Mouse (Mus musculus) retina, adult 2 months (tissue): ENCODE results near the gene Nup93.
A peak's percentile ranks its signal among the peaks of the same experiment; 100 is the strongest.

Source experiments
- DNase-seq: peaks from one replicate; pipeline ENCODE4 v3.0.0-alpha.2; 2012; ENCODE audit warnings: low read depth, low spot score

Nup93 gene

DNA sequence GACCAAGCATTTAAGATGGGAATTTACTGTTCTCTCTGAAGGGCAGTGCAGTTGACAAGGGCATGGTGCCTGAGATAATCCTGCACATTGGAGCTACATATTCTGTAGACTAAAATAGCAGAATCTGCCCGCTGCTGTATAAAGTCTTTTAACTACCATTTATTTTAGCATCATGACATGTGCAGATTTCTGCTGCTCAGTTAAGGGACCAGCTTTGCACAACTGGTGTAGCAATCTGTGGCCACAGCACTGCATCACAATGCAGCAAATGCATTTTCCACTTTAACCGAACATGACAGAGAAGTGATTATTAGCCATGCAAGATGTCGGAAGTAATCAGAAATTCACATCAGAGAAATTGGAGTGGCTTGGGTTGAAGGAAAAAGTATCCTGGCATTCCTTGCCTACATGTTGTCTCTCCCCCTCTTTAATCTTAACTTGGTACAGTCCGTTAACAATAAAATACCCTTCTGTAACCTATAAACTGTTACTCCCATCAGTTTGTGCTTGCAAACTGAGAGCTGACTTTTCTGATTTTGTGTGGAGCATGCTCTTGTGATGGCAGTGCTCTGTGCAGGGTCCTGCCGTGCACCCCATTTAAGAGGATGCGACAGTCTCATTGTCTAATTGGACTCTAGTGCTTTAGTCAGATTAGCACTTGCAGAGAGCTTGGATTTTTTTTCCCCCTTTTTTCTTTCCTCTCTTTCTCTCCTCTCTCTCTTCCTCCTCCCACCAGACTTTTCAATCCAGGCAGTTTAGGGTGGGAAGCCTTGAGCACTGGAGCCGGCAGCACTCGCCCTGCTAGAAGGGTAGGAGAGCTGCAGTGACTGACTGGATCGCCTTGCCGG is 52.2 kb downstream of the Nup93 start:
- peak; percentile 16 for DNase-seq

DNA sequence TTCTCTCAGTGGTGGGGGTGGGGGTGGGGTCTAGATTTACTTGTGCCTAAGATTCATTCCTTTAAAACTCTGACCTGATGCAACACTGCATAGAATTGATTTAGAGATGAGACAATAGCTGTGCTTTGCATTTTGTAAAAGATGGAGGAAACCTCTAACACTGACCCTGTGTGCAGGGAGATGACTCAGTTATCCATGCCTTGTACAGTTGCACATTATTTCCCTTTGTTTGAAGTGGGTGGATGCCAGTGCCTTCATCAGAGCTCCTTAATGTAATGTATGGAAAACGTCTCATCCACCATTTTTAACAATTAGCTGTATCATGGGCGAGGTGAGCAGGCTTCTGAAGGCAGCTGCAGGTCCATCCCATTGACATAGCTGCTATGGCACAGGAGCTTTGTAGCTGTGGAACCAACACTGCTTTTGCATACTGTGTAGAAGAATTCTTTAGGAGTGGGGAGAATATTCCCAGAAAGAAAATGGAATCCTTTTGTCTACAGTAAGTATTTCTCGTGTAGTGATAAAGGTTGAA is 54.1 kb downstream of the Nup93 start:
- no peak for DNase-seq

DNA sequence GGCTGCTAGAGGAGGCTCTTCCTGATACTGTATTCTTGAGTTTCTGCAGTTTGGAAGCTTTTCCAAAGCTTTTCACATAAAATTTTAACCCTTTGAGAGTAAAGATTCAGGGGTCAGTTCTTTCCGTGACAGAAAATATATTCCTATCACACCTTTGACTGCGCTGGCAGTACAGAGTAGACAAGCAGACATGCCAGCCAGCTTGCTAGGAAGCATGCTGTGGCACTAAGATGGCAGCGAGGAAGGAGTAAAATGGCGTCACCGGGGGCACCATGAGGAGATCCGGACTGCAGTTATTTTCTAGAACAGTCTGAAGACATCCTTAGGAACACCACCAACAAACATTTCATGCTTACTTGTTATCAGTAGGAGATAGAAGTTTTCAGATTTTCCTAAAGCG is 55.9 kb downstream of the Nup93 start:
- no peak for DNase-seq

DNA sequence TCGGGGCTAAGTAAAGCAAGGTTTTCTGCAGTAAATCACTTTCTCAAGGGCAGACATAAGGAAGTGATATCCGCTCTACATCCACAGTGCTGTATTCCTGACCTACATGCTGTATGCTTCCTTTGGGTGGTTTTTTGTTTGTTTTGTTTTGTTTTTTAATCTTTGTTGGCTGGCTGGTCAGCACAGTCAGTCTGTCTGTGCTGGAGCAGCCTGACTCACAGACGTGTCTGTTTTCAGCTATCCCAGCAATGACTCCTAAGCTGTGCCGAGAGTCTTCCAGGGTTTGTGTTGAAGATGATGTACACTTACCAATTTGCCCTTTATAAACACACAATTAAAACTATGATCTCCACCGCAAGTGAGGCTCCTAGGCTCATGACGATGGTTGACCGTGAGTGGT is 56.7 kb downstream of the Nup93 start:
- DNase-seq, result no peak

DNA sequence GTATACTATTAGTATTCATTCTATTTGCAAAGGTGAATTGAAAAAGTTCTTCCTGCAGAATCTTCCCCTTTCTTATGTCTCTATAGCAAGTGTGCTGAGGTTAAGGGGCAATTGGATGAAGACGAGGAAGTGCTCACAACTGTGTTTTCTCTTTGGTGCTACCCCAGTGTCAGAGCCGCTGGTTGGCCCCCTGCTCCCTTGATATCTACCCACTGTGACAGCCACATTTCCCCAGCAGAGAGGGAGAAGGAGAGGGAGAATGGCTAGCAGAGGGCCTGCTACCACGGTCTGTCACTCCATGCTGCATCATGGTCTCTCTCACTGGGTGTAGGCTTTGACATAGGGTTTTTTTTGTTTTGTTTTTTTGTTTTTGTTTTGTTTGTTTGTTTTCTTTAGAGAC is 58.2 kb downstream of the Nup93 start:
- no peak for DNase-seq

DNA sequence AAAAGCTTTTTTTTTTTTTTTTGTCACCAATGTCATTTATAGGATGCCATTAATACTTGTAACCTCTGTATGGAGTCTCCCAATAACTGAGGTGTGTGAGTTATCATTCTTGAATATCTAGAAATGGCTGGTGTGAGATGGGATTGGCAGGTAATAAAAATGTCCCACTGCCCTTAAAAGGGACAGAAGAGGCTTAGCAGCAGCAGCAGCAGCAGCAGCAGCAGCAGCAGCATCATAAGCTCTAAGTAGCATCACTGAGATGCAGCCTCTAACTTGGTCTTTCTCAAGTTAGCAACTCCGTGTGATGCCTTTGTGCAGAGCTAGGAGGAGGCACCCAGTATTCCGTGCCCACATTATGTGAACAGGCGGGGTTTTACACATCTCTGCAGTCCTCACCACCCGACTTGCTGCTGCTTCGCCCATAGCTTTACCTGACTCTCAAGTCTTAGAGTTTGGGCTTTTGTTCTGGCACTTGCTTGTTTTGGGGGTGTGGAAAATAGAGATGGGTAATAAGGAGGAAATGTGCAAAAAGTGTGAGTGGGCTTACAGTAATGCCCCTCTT is 59.0 kb downstream of the Nup93 start:
- no peak for DNase-seq

DNA sequence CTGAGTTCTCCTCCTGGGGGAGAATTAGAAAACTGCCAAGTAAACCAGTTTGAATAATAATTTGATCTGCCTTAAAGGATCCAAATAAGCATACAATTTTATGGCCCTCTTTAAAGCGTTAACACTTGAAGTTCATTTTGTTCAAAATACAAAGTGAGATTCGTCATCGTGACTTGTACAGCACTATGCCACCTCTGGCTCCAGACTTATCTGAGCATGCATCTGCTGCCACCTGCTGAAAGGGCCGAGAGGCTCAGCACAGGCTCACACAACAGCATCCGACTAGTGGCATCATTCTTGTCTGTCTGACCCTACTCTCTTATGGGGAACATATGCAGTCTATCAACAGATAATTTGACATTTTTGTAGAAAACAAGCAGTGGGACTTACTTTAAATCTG is 59.7 kb downstream of the Nup93 start:
- DNase-seq, result no peak

DNA sequence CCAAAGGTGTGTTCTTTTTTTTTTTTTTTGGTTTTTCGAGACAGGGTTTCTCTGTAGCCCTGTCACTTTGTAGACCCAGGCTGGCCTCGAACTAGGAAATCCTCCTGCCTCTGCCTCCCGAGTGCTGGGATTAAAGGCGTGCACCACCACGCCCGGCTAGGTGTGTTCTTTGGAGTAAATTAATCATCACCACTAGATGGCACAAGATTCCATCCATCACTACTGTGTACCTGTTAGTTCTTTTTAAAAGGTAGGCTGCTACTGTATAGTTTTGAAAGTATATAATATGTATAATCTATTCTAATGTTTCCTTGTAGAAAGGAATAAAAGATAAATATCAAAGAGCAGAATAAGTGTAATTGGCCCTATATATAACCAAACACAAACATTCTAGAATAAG is 63.9 kb downstream of the Nup93 start:
- DNase-seq, result no peak

DNA sequence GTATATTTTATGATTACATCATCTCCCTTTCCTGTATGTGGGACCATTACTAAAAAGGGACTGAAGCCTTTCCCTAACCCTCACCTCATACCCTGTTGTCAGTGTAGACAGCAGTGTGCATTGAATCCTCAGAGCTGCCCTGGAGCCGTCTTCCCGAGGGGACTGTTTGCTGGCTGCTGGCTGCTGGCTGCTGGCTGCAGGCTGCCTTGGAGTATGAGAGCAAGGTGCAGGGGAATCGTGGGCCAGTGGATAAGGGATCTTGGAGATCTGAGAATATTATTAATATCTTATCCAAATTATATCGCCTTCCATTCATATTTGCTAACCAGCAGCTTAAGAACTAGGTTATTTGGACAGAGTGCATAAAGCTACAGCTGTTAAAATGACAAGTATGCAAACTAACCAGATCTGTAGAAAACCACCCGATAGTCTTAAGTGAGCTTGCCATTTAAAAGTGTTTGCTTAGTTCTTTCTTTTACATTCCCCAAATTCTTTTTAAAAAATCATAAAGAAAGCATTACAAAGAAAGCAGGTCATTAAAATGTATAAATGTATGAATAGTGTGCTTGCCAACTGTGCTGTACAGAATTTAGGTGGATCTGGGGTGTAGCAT is 65.7 kb downstream of the Nup93 start:
- no peak for DNase-seq

DNA sequence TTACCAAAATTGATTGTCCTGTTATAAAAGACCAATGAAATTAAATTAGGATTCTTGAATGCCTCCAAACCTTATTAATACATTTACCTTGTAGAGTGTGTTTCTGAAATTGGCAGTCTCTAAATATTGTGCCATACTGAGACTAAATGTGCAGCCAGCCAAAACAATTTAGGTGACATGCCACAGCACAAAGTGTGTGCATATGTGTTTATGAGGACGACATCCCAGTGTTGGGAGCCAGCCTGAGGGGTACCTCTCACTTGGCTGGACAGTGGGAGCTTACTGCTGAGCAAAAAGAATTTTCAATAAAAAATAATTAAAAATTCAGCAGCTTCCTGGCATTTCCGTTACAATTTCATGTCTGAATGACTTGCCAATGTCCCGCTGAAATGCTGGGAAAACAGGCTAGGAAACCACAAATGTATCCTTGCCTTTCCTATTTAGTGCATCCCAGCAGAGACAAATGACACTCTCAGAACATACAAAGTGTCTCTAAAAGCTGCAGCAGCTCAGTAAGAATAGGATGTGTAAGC is 68.2 kb downstream of the Nup93 start:
- DNase-seq, result no peak

DNA sequence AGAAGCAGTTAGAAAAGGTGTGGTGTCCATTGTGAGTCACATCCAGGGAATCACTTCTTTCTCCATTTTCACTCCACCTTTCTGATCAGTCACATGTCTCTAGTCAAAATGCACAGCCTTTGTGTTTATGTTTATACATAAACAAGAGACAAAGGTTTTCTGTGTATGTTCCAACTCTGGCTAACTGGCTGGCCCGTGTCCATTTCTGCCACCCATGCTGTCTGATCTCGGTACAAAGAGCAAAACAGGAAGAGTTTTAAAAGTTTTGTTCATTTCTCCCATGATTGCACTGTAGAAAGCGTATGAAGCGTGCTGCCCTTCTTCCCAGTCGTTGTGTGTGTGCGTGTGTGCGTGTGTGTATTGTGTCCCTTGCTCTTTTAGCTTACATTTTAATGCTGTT is 69.8 kb downstream of the Nup93 start:
- DNase-seq, result no peak

DNA sequence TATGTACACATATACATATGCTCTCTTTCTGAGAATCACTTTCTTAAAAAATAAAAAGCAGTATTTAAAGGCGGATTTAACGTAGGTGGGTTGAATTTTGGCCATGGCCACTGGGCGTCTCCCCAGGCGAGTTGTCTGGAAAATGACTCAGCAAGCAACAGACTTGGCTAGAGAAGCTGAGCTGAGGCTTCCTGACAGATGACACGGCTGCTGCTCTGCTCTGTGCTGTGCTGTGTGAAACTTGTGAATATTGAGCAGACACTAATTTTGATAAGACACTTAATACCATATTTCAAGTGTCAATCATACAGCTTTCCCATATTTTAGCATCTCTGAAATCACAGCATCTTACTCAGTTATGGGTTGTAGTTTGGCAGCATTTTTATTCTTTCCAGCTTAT is 76.2 kb downstream of the Nup93 start:
- DNase-seq, result no peak

DNA sequence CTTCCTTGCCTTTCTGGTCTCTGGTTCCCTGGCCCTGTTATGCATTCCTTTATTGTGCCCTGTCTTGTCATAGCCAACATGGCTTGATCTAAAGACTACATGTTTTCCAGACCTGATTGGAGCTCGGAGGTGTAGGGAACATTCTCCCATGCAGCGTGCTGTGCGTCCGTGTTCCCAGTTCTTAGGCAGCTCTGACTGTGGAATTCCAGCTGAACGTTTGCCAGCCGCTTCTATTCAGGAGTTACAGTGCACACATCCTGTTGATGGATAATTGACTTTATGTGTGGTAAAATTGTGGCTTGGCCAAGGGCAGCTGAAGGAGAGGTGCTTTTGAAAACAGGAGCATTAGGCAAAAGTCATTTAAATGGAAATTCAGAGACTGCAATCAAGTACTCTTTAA is 77.7 kb downstream of the Nup93 start:
- DNase-seq, result no peak

DNA sequence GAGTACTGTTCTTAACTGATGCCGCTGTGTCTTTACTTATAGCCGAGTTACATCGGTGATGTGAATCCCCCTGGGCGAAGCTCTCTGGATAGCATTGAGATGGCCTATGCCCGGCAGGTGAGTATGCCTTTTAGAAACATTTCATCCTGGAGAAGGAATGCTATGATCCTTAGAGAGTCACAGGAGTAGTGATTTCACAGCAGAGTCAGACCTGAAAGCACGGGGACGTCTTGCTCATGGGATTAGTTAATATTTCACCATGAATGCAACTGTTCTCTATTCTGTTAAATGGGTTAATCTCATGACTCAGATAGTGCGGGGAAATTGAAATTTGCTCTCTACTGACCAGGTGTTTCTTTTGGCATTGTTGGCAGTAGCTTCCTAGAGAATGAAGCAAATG is 78.3 kb downstream of the Nup93 start:
- DNase-seq, result no peak

DNA sequence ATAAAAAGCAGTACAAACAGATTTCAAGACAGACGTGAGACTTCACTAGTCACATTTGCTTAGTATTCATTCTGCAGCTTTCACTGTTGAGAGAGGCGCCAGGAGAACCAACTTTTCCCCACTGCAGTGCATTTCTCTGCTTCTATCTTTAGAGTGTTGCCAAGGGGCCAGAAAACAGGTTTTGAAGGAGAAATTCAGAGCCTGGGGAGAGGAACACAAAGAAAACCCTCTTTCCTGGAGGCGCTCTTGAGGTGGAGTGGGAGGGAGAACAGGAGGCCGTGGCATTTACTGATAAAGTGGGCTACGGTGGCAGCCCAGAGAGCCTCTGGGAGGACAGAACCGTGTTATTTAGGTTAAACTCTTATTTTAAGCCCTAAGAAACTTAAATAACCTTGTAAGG is 81.3 kb downstream of the Nup93 start:
- DNase-seq, result no peak

DNA sequence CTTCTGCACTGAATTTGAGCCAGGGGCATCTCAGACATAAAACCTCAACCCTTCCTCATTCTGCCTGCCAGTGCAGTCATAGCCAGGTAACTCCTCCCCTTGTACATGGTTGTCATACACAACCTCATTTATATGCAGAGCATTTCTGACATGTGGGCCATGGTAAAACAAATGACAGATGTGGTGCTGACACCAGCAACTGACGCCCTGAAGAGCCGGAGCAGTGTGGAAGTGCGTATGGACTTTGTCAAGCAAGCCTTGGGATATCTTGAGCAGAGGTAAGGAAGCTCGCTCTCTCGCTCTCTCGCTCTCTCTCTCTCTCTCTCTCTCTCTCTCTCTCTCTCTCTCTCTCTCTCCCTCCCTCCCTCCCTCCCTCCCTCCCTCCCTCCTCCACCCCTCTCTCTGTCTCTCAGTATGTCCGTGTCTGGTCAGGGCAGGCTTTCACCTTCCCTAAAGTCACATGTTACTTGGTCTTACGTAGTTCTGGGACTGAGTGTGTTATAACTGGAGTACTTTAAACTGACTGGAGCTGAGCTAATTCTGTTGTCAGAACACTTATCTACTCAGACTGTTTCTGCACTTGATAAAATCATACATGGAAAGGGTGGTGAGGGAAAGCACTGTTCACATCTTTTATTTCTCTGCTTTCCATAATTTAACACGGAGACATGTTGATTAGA is 82.1 kb downstream of the Nup93 start:
- DNase-seq, result no peak

DNA sequence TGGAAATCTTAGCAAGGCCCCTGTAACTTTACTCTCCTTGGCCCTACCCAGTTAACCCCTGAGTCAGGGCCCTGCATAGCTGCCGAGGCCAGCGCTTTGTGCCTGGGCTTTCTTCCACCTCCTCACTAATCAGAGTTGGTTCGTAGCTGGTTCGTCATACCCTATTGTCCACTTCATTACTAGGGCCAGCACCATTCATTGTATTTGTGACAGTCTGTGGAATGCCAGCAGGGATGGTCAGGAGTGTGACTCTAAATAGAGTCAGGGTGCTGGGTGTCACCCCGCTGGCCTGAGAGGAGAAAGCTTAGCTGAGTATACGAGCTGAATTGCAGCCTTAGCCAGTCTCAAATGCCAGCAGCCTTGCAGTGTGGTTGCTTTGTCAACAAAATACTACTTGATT is 82.7 kb downstream of the Nup93 start:
- no peak for DNase-seq

DNA sequence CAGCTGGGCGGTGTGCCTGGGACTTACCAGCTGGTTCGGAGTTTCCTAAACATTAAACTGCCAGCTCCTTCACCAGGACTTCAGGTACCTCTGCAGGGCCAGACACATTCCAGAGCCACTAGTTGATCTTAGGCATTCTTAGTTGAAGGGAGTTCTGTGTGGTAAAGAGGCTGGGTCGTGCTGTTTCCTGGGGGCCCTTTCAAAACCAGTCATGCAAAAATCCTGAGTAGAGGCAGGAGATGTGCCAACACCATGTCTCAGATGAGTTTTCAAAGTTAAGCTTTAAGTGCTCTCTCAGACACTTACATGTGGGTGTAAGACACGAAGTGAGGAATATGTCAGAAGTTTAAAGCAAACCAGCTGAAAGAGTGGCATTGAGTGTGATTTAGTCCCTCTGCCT is 86.4 kb downstream of the Nup93 start:
- no peak for DNase-seq

DNA sequence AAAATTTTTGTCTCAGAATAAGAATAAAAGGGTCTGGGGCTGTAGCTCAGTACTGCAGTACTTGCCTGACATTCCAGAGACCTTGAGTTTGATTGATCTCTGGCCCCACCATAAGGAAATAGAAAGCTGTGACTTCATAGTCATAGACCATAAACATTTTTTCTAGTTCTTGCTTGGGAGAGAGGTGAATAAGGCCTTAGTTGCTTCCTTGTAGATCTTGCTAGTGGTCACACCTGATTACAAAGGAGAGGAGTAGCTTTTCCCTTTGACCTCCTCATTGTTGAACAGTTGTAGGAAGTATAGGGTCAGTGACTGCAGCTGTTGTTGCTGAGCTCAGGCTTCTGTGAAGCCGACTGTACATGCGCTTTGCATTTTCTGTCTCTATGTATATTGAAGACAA is 90.0 kb downstream of the Nup93 start:
- DNase-seq, result no peak

DNA sequence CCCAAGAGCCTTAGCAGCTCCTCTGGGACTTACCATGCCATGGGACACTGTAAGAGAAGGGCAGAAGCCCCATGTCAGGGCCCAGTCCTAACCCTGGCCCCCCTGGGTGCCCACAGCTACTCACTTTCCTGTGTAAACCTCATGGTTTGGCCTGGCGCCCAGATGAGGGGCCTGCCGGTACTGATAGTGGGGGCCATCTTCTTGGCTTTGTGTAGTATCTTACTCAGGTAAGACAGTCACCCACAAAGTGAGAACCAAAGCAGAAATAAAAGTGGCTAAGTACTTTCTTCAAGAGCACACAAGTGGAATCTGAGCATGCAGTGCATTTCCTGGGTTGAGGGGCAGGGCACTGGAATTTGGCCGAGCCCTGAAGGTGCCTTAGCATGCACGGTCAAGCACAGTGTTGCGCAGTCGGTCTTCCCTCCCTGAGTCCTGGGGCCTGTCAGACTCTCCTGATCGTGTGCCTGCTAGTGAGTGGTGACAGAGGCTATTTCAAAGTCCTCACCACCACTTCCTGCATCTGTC is 92.7 kb downstream of the Nup93 start:
- no peak for DNase-seq

DNA sequence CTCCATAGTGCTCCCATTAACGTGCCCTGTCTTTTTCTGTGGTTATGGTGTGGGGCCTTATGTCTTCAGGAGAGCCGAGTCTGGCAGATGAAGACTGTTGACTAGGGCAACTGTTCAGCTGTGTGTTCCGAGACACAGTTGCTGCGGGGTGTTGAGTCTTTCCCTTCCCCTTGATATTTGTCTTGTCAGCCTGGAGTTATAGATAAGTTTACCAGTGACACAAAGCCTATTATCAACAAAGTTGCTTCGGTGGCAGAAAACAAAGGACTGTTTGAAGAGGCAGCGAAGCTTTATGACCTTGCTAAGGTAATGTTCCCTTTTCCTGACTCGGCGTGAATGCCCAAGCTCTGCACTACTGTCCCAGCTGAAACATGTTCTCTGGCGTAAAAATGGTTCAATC is 93.3 kb downstream of the Nup93 start:
- no peak for DNase-seq

DNA sequence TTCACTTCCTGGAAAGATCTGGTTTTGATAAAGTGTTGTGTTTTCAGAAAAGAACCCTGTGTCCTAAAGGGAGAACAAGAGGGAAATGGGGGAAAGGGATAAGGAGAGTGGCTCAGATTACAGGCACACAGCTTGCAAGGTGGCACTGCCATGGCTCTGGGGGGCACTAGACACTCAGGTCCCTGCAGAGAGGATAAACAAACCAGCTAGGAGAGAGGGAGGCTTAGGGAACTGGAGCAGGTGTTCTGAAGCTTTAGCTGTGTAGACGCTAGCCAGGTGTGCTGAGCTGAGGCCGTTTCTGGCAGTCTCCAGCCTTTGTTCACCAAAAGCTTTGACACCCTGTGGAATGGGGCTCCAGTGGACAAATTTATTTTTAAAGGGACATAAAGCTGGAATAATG is 99.7 kb downstream of the Nup93 start:
- DNase-seq, result no peak
